Mouse (Mus musculus): Measurements from ENCODE around the gene Rbbp8nl.

Gene Rbbp8nl

GRCm38 (mm10) chr2:180229129-180229528 lies 60.5 kb downstream of the Rbbp8nl start:
- DNase-seq (ENCODE audit: low spot score in 2 of 2): no peak

- DNase-seq (ENCODE audit: low spot score in 2 of 2): no peak
These were observed 61.1 kb downstream of the Rbbp8nl start for GRCm38 (mm10) chr2:180228592-180228991.

DNA sequence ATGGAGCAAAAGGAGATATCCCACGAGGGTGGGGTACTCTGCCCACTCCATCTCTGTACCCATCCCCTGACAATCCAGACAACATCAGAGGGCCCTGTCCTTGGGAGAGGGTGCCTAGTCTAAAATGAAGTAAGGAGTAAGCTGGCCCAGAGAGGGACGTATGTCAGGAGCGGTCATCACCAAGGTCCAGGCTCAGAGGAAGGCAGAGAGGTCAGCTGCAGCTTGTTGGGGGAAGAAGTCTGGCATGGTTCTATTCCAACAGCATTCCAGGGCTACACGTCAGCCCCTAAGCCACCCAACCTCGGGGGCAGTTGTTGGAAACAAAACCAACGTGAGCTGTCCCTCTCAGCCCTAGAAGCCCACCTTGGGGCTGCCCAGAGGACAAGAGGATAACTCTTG lies 61.6 kb downstream of the Rbbp8nl start:
- no peak for DNase-seq (ENCODE audit: low spot score in 2 of 2)

Data from right cerebral cortex, adult 2 months (tissue).